Mouse (Mus musculus): Measurements from ENCODE around the gene Mllt6. TPM values are rescaled to one million over a fixed set of nuclear protein-coding genes. Genes with fewer than 3 reads are reported as not detected.
"Not testable (repeated sequence)": the region's sequence is repeated elsewhere in the genome, so short reads cannot be mapped to it uniquely, and the experiment has no call there.

The Mllt6 gene
- total RNA-seq, 4 experiments from 2014 or later = 68.8 to 84.0 (median 69.8) TPM

- no peak for DNase-seq (ENCODE audit: low spot score)
Measured at GRCm38 (mm10) chr11:97695712-97696401, 32.6 kb downstream of the Mllt6 start.

GRCm38 (mm10) chr11:97696669-97697068 is 33.5 kb downstream of the Mllt6 start:
- no peak for DNase-seq (ENCODE audit: low spot score)

- DNase-seq (ENCODE audit: low spot score) = no peak
Measured at GRCm38 (mm10) chr11:97697199-97697890, 34.1 kb downstream of the Mllt6 start.

- DNase-seq (ENCODE audit: low spot score) = no peak
Measured at GRCm38 (mm10) chr11:97697891-97698529, 34.8 kb downstream of the Mllt6 start.

- DNase-seq (ENCODE audit: low spot score) = peak; percentile 45
Measured at GRCm38 (mm10) chr11:97698741-97699611, 35.8 kb downstream of the Mllt6 start.

GRCm38 (mm10) chr11:97699626-97700002 is 36.4 kb downstream of the Mllt6 start:
- DNase-seq (ENCODE audit: low spot score) = peak; percentile 83

GRCm38 (mm10) chr11:97700003-97700745 is 37.0 kb downstream of the Mllt6 start, which contains the start of gene Pcgf2:
Gene Pcgf2 (minus strand): TSS chr11:97700497.
- peak; percentile 77 for DNase-seq (ENCODE audit: low spot score)

- no peak for DNase-seq (ENCODE audit: low spot score)
Measured at GRCm38 (mm10) chr11:97700746-97701580, 37.7 kb downstream of the Mllt6 start.

- no peak for DNase-seq (ENCODE audit: low spot score)
Measured at GRCm38 (mm10) chr11:97701581-97702392, 38.6 kb downstream of the Mllt6 start.

- DNase-seq (ENCODE audit: low spot score) = peak; percentile 92
Measured at GRCm38 (mm10) chr11:97702393-97702745, 39.2 kb downstream of the Mllt6 start.

GRCm38 (mm10) chr11:97703039-97703826 is 40.0 kb downstream of the Mllt6 start, which contains the start of gene Psmb3:
Gene Psmb3 (plus strand): TSS chr11:97703399.
- DNase-seq (ENCODE audit: low spot score) = peak; percentile 100

- not testable (repeated sequence) for DNase-seq (ENCODE audit: low spot score)
Measured at GRCm38 (mm10) chr11:97710067-97710466, 46.9 kb downstream of the Mllt6 start.

- DNase-seq (ENCODE audit: low spot score) = no peak
Measured at GRCm38 (mm10) chr11:97711200-97711900, 48.1 kb downstream of the Mllt6 start.

GRCm38 (mm10) chr11:97712286-97712685 is 49.1 kb downstream of the Mllt6 start:
- DNase-seq (ENCODE audit: low spot score) = no peak

GRCm38 (mm10) chr11:97713896-97714295 is 50.7 kb downstream of the Mllt6 start:
- no peak for DNase-seq (ENCODE audit: low spot score)

- DNase-seq (ENCODE audit: low spot score) = no peak
Measured at GRCm38 (mm10) chr11:97714356-97714755, 51.1 kb downstream of the Mllt6 start.
